8 mouse cellular contexts compared by ENCODE assay signal in the genomic region with DNA sequence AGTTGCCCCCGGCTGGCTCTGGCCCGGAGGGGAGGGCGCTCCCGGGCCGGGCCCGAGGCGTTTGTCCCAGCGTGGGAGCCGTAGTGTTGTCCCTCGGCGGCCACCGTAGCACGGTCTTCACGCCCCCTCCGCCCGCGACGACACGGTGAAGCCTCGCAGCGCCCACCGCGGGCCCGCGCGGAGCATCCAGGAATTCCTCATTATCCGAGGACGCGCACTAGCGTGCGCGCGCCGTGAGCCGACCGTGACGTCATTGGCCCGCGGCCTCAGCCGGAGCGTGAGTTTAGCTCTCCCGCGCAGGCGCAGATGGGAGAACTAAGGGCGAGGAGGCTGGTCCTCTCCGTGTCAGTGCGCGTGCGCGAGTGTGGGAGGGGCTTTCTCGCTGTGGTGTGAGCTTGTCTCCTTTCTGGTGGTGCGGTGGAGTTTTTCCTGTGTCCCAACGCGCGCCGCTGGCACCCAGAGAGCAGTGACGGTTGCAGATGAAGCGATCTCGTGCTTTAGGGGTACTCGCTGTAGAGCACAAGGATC. TPM values are rescaled to one million over a fixed set of nuclear protein-coding genes. Genes with fewer than 3 reads are reported as not detected.
A peak's percentile ranks its signal among the peaks of the same experiment; 100 is the strongest.
DNase-seq lines count a peak whose midpoint lies in the region; ATAC-seq and TF ChIP-seq lines count a peak whose summit lies in the region.

No protein-coding gene starts in this region.

- H3K27ac ChIP-seq in ES-Bruce4 (ENCODE audit: insufficient read depth, low read length), result peak overlapping the region; percentile 8; the same call in 1 of the 2 replicates
- H3K27ac ChIP-seq in forebrain, embryonic 13.5 days, result peak overlapping the region; percentile 92
- H3K27ac ChIP-seq in liver, postnatal 0 days (ENCODE audit: low read depth), result peak overlapping the region; percentile 93
- H3K27ac ChIP-seq in neural tube, embryonic 14.5 days (ENCODE audit: low read depth, low read length), result peak overlapping the region; percentile 97

- under 1% methylated on average over 60 of the region's 60 CpGs for WGBS in forebrain, embryonic 13.5 days
- under 1% methylated on average over 60 of the region's 60 CpGs for WGBS in large intestine, adult 2 months
- WGBS in liver, postnatal 0 days (ENCODE audit: insufficient replicate concordance), result 0% methylated on average over 49 of the region's 60 CpGs
- under 1% methylated on average over 60 of the region's 60 CpGs for WGBS in neural tube, embryonic 14.5 days

- DNase-seq in heart, postnatal 10 days, result peak; percentile 99 to 100
- peak; percentile 99 for DNase-seq in large intestine, adult 2 months (ENCODE audit: low read depth, low spot score)
- DNase-seq in liver, postnatal 0 days, result peak; percentile 100
- DNase-seq in testis, postnatal 10 days (ENCODE audit: low spot score), result peak; percentile 100

- H3K9me3 ChIP-seq in ES-Bruce4 (replicated peaks; ENCODE audit: control insufficient read depth, insufficient read depth, low read length, poor library complexity, severe bottlenecking), result no peaks in the 10 kb centered on the region
- H3K9me3 ChIP-seq in forebrain, embryonic 13.5 days (replicated peaks), result no peaks in the 10 kb centered on the region
- H3K9me3 ChIP-seq in liver, postnatal 0 days (ENCODE audit: low read length), result no peaks in the 10 kb centered on the region
- H3K9me3 ChIP-seq in neural tube, embryonic 14.5 days (ENCODE audit: control insufficient read depth, low read length), result no peaks in the 10 kb centered on the region

- H3K36me3 ChIP-seq in ES-Bruce4 (ENCODE audit: control insufficient read depth, insufficient read depth, low read length, poor library complexity, severe bottlenecking), result no peaks in the 10 kb centered on the region
- peaks cover 15% of the 10 kb centered on the region for H3K36me3 ChIP-seq in forebrain, embryonic 13.5 days (ENCODE audit: poor library complexity, severe bottlenecking)
- H3K36me3 ChIP-seq in liver, postnatal 0 days (replicated peaks; ENCODE audit: insufficient read depth, low read length), result peaks cover 10% of the 10 kb centered on the region
- peaks cover 2% of the 10 kb centered on the region; the same call in 1 of the 2 replicates for H3K36me3 ChIP-seq in neural tube, embryonic 14.5 days (ENCODE audit: control insufficient read depth, insufficient read depth, low read length)

- peak overlapping the region; percentile 67 for H3K4me3 ChIP-seq in ES-Bruce4 (ENCODE audit: low read depth, low read length)
- peak overlapping the region; percentile 60 for H3K4me3 ChIP-seq in forebrain, embryonic 13.5 days
- peak overlapping the region; percentile 91 for H3K4me3 ChIP-seq in liver, postnatal 0 days (ENCODE audit: low read depth, low read length)
- peak overlapping the region; percentile 75 for H3K4me3 ChIP-seq in neural tube, embryonic 14.5 days (ENCODE audit: low read depth, low read length)

- peak overlapping the region; percentile 92 for H3K4me2 ChIP-seq in forebrain, embryonic 13.5 days
- peak overlapping the region; percentile 91 for H3K4me2 ChIP-seq in liver, postnatal 0 days (ENCODE audit: low read depth, low read length)
- H3K4me2 ChIP-seq in neural tube, embryonic 14.5 days (ENCODE audit: low read depth, low read length), result peak overlapping the region; percentile 89

- TF ChIP-seq POLR2A in ES-Bruce4 (IDR thresholded peaks at IDR 0.05; ENCODE audit: insufficient read depth, low read length), result peak; percentile 82

- no peaks in the 10 kb centered on the region for H3K27me3 ChIP-seq in ES-Bruce4 (ENCODE audit: control insufficient read depth, insufficient read depth, low read length, poor library complexity, severe bottlenecking)
- no peaks in the 10 kb centered on the region for H3K27me3 ChIP-seq in forebrain, embryonic 13.5 days
- H3K27me3 ChIP-seq in liver, postnatal 0 days (ENCODE audit: insufficient read depth, low read length), result no peaks in the 10 kb centered on the region
- H3K27me3 ChIP-seq in neural tube, embryonic 14.5 days (ENCODE audit: control insufficient read depth, insufficient read depth, low read length), result no peaks in the 10 kb centered on the region

- intact Hi-C loops in heart, postnatal 10 days (cut with DNase I), result loop anchor here (2.0 to 10.0 kb wide), 3 partner anchors 22 to 303 kb away; no protein-coding TSS in a partner anchor

- no peak for TF ChIP-seq EP300 in ES-Bruce4 (IDR thresholded peaks at IDR 0.05; ENCODE audit: insufficient read depth, low read depth, low read length)
- no peak for TF ChIP-seq EP300 in liver, postnatal 0 days (IDR thresholded peaks at IDR 0.05; ENCODE audit: low read depth)

- no peaks in the 10 kb centered on the region for H3K4me1 ChIP-seq in ES-Bruce4 (ENCODE audit: control insufficient read depth, insufficient read depth, low read length)
- H3K4me1 ChIP-seq in forebrain, embryonic 13.5 days, result peaks cover 19% of the 10 kb centered on the region
- H3K4me1 ChIP-seq in liver, postnatal 0 days (ENCODE audit: insufficient read depth), result peaks cover 30% of the 10 kb centered on the region
- peaks cover 17% of the 10 kb centered on the region for H3K4me1 ChIP-seq in neural tube, embryonic 14.5 days (ENCODE audit: control insufficient read depth, insufficient read depth, low read length)

- peak; percentile 74 for ATAC-seq in cerebellum, adult (ENCODE audit: insufficient number of reproducible peaks, low FRiP score, low TSS enrichment)
- peak; percentile 90 for ATAC-seq in forebrain, embryonic 13.5 days
- ATAC-seq in liver, postnatal 0 days, result peak; percentile 87
- peak; percentile 88 for ATAC-seq in neural tube, embryonic 14.5 days (ENCODE audit: low read depth)

- no peak for TF ChIP-seq CTCF in ES-Bruce4 (IDR thresholded peaks at IDR 0.05; ENCODE audit: low read depth, low read length)
- no peak for TF ChIP-seq CTCF in liver, postnatal 0 days (IDR thresholded peaks at IDR 0.05; ENCODE audit: low read depth)

- H3K9ac ChIP-seq in ES-Bruce4 (ENCODE audit: low read depth, poor library complexity, severe bottlenecking), result peak overlapping the region; percentile 67
- peak overlapping the region; percentile 79 for H3K9ac ChIP-seq in forebrain, embryonic 13.5 days
- H3K9ac ChIP-seq in liver, postnatal 0 days (replicated peaks), result peak overlapping the region; percentile 89
- H3K9ac ChIP-seq in neural tube, embryonic 14.5 days (replicated peaks; ENCODE audit: low read depth, low read length), result peak overlapping the region; percentile 94

RNA-seq across cellular contexts. Expression of gene Nacc2, which starts 17.3 kb away (rescaled TPM):
- 4.0 and 5.9 TPM in 2 replicates for polyA plus RNA-seq in ES-Bruce4 (2011; ENCODE audit: insufficient read depth, insufficient read length, low read depth, missing spikeins)
- polyA plus RNA-seq in forebrain, embryonic 13.5 days (2015; fragmentation: Nextera tagmentation; extraction: Ambion mirVana), result 9.4 and 10.6 TPM in 2 replicates
- 10 to 100 TPM; 12.2 to 15.9 TPM for total RNA-seq in heart, postnatal 10 days (2021)
- 14.1 and 32.1 TPM in 2 replicates for polyA plus RNA-seq in large intestine, adult 2 months (2012; rRNA removed)
- polyA plus RNA-seq in liver, postnatal 0 days (2015; fragmentation: Nextera tagmentation; extraction: Ambion mirVana), result 3.9 and 4.9 TPM in 2 replicates
- polyA plus RNA-seq in neural tube, embryonic 14.5 days (2014; fragmentation: Nextera tagmentation; extraction: Ambion mirVana), result 14.5 and 18.3 TPM in 2 replicates

Comparison
In these comparisons a context has a peak if more than half of its experiments do, and no peak if none do; other contexts are left out.
1. Peak in every context shown above with its lines: DNase-seq, ATAC-seq, H3K4me3 ChIP-seq and H3K27ac ChIP-seq.
2. H3K27ac ChIP-seq: peak in every context shown above with its lines; median percentile 97 in neural tube, embryonic 14.5 days; 93 in liver, postnatal 0 days; 92 in forebrain, embryonic 13.5 days; 8 in ES-Bruce4.